Mouse (Mus musculus) brown adipose tissue, adult 24 weeks (tissue): ENCODE data around the gene Gm13290. TPM values are rescaled to one million over a fixed set of nuclear protein-coding genes. Genes with fewer than 3 reads are reported as not detected.
"Not testable (repeated sequence)": the region's sequence is repeated elsewhere in the genome, so short reads cannot be mapped to it uniquely, and the experiment has no call there.

Experiments used
- H3K27ac ChIP-seq: fragments of 200-500 bp; replicated peaks from 2 replicates; pipeline ENCODE4 v1.5.1; 2012; ENCODE audit warnings: low read depth, mild to moderate bottlenecking, low read length
- H3K4me1 ChIP-seq: fragments of 200-500 bp; 2 replicates; pipeline ENCODE4 v1.6.1; 2012; ENCODE audit warnings: low read length, mixed read lengths; ENCODE audit not compliant: control insufficient read depth, insufficient read depth, insufficient read length
- H3K4me3 ChIP-seq: fragments of 200-500 bp; 2 replicates; pipeline ENCODE4 v1.5.1; 2012; ENCODE audit warnings: low read depth, mild to moderate bottlenecking, low read length, moderate library complexity; ENCODE audit not compliant: insufficient read depth
- polyA plus RNA-seq: library from polyadenylated mRNA; stranded (reverse); fragments of >200 nt; gene quantifications from 2 replicates; pipeline ENCODE4 v1.2.4, GENCODE M21; 2012; ENCODE audit not compliant: missing spikeins, insufficient read depth, insufficient read length

The Gm13290 gene
- polyA plus RNA-seq, 1 experiment = not detected

GRCm38 (mm10) chr4:88761776-88762175 lies 11.9 kb upstream of the Gm13290 start:
- not testable (repeated sequence) for H3K4me3 ChIP-seq, H3K27ac ChIP-seq, H3K4me1 ChIP-seq

- not testable (repeated sequence) for H3K4me1 ChIP-seq, H3K27ac ChIP-seq, H3K4me3 ChIP-seq
Observed at GRCm38 (mm10) chr4:88762341-88762740, 11.3 kb upstream of the Gm13290 start.

GRCm38 (mm10) chr4:88763384-88764018 lies 10.1 kb upstream of the Gm13290 start:
- not testable (repeated sequence) for H3K27ac ChIP-seq

GRCm38 (mm10) chr4:88776622-88777021 lies 3.0 kb downstream of the Gm13290 start, which contains the start of gene Gm13289:
Gm13289 (plus strand) TSS chr4:88776922.
- not testable (repeated sequence) for H3K4me1 ChIP-seq, H3K27ac ChIP-seq, H3K4me3 ChIP-seq

More at GRCm38 (mm10) chr4:88763384-88764018, 10.1 kb upstream of the Gm13290 start:
- H3K4me3 ChIP-seq = peak overlapping the region; percentile 44
- H3K4me1 ChIP-seq = not testable (repeated sequence)

- not testable (repeated sequence) for H3K4me3 ChIP-seq, H3K27ac ChIP-seq, H3K4me1 ChIP-seq
Observed at GRCm38 (mm10) chr4:88779550-88779949, 5.9 kb downstream of the Gm13290 start, which contains the start of gene Gm13272. Gm13272 (plus strand) TSS chr4:88779850.

- H3K4me1 ChIP-seq, H3K4me3 ChIP-seq, H3K27ac ChIP-seq: not testable (repeated sequence)
Observed at GRCm38 (mm10) chr4:88780320-88780719, 6.7 kb downstream of the Gm13290 start.

GRCm38 (mm10) chr4:88781831-88782230 lies 8.2 kb downstream of the Gm13290 start, which contains the start of gene Ifnz:
Ifnz (plus strand) TSS chr4:88782131.
- not testable (repeated sequence) for H3K4me1 ChIP-seq
- Histone ChIP-seq H3K4me3 (peak within 1 kb of the TSS; percentile 48), H3K27ac (peak within 1 kb of the TSS; percentile 56)

GRCm38 (mm10) chr4:88782335-88782734 lies 8.7 kb downstream of the Gm13290 start:
- H3K27ac ChIP-seq = peak overlapping the region; percentile 56
- peak overlapping the region; percentile 48 for H3K4me3 ChIP-seq
- not testable (repeated sequence) for H3K4me1 ChIP-seq

- not testable (repeated sequence) for H3K4me3 ChIP-seq, H3K27ac ChIP-seq, H3K4me1 ChIP-seq
Observed at GRCm38 (mm10) chr4:88785409-88785808, 11.8 kb downstream of the Gm13290 start, which contains the start of gene Gm13276. Gm13276 (plus strand) TSS chr4:88785709.

- H3K4me1 ChIP-seq, H3K4me3 ChIP-seq, H3K27ac ChIP-seq: not testable (repeated sequence)
Observed at GRCm38 (mm10) chr4:88788402-88788801, 14.8 kb downstream of the Gm13290 start, which contains the start of gene Gm13277. Gm13277 (plus strand) TSS chr4:88788632.

GRCm38 (mm10) chr4:88791250-88791649 lies 17.6 kb downstream of the Gm13290 start, which contains the start of gene Gm13278:
Gm13278 (plus strand) TSS chr4:88791550.
- H3K4me3 ChIP-seq, H3K27ac ChIP-seq, H3K4me1 ChIP-seq: not testable (repeated sequence)

- H3K27ac ChIP-seq, H3K4me3 ChIP-seq: not testable (repeated sequence)
Observed at GRCm38 (mm10) chr4:88793936-88794675, 20.5 kb downstream of the Gm13290 start, which contains the start of gene Gm13275. Gm13275 (plus strand) TSS chr4:88794487.

GRCm38 (mm10) chr4:88797097-88797496 lies 23.5 kb downstream of the Gm13290 start, which contains the start of gene Gm13279:
Gm13279 (plus strand) TSS chr4:88797397.
- H3K4me3 ChIP-seq, H3K4me1 ChIP-seq, H3K27ac ChIP-seq: not testable (repeated sequence)

More at GRCm38 (mm10) chr4:88793936-88794675, 20.5 kb downstream of the Gm13290 start, which contains the start of gene Gm13275:
- H3K4me1 ChIP-seq = not testable (repeated sequence)

- not testable (repeated sequence) for H3K4me1 ChIP-seq, H3K27ac ChIP-seq, H3K4me3 ChIP-seq
Observed at GRCm38 (mm10) chr4:88799365-88799764, 25.7 kb downstream of the Gm13290 start, which contains the start of gene Gm13285. Gm13285 (plus strand) TSS chr4:88799665.

GRCm38 (mm10) chr4:88802954-88803353 lies 29.3 kb downstream of the Gm13290 start, which contains the start of gene Gm13287:
Gm13287 (plus strand) TSS chr4:88803254.
- H3K27ac ChIP-seq, H3K4me1 ChIP-seq, H3K4me3 ChIP-seq: not testable (repeated sequence)
